ENCODE assay signal across 9 mouse cellular contexts in the genomic region with DNA sequence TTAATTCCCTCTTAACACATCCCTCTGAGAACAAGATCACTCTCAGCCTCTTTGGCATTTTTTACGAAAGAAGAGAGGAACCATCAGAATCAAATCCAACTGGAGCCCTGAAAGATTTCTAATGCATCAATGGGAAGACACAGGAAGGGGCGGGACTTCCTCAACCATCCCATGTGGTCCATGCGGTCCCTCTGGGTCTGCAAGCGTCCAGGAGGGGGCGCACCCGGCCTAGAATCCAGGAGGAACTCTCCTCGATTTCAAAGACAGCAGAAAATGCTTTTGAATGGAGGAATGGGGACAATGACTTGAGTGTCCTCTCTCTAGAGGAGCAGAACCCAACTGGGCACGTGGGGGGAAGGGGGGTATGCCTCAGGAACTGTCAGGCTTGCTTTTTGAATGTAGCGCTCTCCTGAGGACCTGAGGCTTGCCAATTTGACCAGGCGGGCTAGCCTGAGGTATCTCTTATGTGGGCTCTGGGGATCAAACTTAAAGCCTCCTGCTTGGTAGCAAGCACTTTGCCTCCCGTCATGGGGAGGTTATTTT.
DNase-seq lines count a peak whose midpoint lies in the region; ATAC-seq and TF ChIP-seq lines count a peak whose summit lies in the region.
"Had no signal": no experiment of that assay in that cellular context is flagged by ENCODE, and none has a peak within 500 bp of the region (broad histone marks: within the 10 kb centered on the region; RNA-seq: fewer than 3 reads in every experiment).

No protein-coding gene starts in this region.

- peaks cover 7% of the 10 kb centered on the region; the same call in 1 of the 2 replicates for H3K36me3 ChIP-seq in hindbrain, embryonic 16.5 days (ENCODE audit: control insufficient read depth, insufficient read depth, low read length)

- WGBS in cerebellum, adult 2 months: 37% methylated on average over 11 of the region's 11 CpGs
- 23% methylated on average over 11 of the region's 11 CpGs for WGBS in hindbrain, embryonic 16.5 days

- H3K4me1 ChIP-seq in cerebellum, adult 2 months (ENCODE audit: control insufficient read depth, insufficient read depth, low read length): peaks cover 10% of the 10 kb centered on the region
- peaks cover 6% of the 10 kb centered on the region; the same call in 1 of the 2 replicates for H3K4me1 ChIP-seq in hindbrain, embryonic 16.5 days (ENCODE audit: control insufficient read depth, insufficient read depth, low read depth, low read length)

- H3K9ac ChIP-seq in hindbrain, embryonic 16.5 days (ENCODE audit: low read depth, low read length): no peak overlapping the region

- no peak for TF ChIP-seq POLR2A in cerebellum, adult 2 months (IDR thresholded peaks at IDR 0.05; ENCODE audit: borderline replicate concordance, insufficient read depth, low read length)

- DNase-seq in NIH3T3 (ENCODE audit: low read depth): peak; percentile 88
- DNase-seq in cerebellum, adult 2 months: peak; percentile 76 to 85
- peak; percentile 76 to 77 for DNase-seq in frontal cortex, postnatal 10 days (ENCODE audit: low spot score in 2 of 2)
- DNase-seq in layer of hippocampus, postnatal 36 days: peak; percentile 76 to 77
- peak; percentile 88 for DNase-seq in mesoderm, embryonic 11.5 days (ENCODE audit: low read depth, low spot score)
- peak; percentile 68 for DNase-seq in skeletal muscle tissue, adult 2 months (ENCODE audit: low read depth, low spot score)

- ATAC-seq in hindbrain, embryonic 16.5 days: peak; percentile 68
- ATAC-seq in erythroblast, adult 5-6 weeks (replicated peaks; ENCODE audit: low FRiP score, poor library complexity, severe bottlenecking): no peak

- no peaks in the 10 kb centered on the region; the same call in 1 of the 2 replicates for H3K9me3 ChIP-seq in hindbrain, embryonic 16.5 days (ENCODE audit: control insufficient read depth, low read length)

- no peaks in the 10 kb centered on the region for H3K27me3 ChIP-seq in cerebellum, adult 2 months (ENCODE audit: control insufficient read depth, insufficient read depth, low read length)
- H3K27me3 ChIP-seq in hindbrain, embryonic 16.5 days (replicated peaks; ENCODE audit: control insufficient read depth, insufficient read depth, low read length): no peaks in the 10 kb centered on the region

- TF ChIP-seq CTCF in cerebellum, adult 2 months (IDR thresholded peaks at IDR 0.05; ENCODE audit: borderline replicate concordance, insufficient read depth, low read depth, low read length): peak; percentile 84

- no peak overlapping the region for H3K27ac ChIP-seq in cerebellum, adult 2 months (ENCODE audit: insufficient read depth, low read length)
- no peak overlapping the region for H3K27ac ChIP-seq in hindbrain, embryonic 16.5 days (ENCODE audit: low read depth, low read length)
- H3K27ac ChIP-seq: macrophage had no signal

- no peak overlapping the region for H3K4me3 ChIP-seq in cerebellum, adult 2 months (replicated peaks; ENCODE audit: insufficient read depth, low read depth, low read length)
- H3K4me3 ChIP-seq in hindbrain, embryonic 16.5 days (ENCODE audit: low read length): no peak overlapping the region

- no peak overlapping the region for H3K4me2 ChIP-seq in hindbrain, embryonic 16.5 days (ENCODE audit: low read length)
